Mouse (Mus musculus) small intestine, adult 2 months (tissue): ENCODE data around the gene Pkd1. TPM values are rescaled to one million over a fixed set of nuclear protein-coding genes. Genes with fewer than 3 reads are reported as not detected.

Source experiments
- H3K27ac ChIP-seq: fragments of 200-500 bp; 2 replicates; pipeline ENCODE4 v1.5.1; 2012; ENCODE audit warnings: low read depth, low read length, control low read depth, inconsistent platforms; ENCODE audit not compliant: insufficient read depth
- H3K27me3 ChIP-seq: fragments of 200-500 bp; 2 replicates; pipeline ENCODE4 v1.6.1; 2012; ENCODE audit warnings: mild to moderate bottlenecking, moderate library complexity, low read length, inconsistent platforms; ENCODE audit not compliant: control insufficient read depth, insufficient read depth
- H3K36me3 ChIP-seq: fragments of 200-500 bp; 2 replicates; pipeline ENCODE4 v1.6.1; 2012; ENCODE audit warnings: mild to moderate bottlenecking, low read length, control low read depth, inconsistent platforms; ENCODE audit not compliant: control insufficient read depth, insufficient read depth
- H3K4me1 ChIP-seq: fragments of 200-500 bp; 2 replicates; pipeline ENCODE4 v1.6.1; 2012; ENCODE audit warnings: low read length, inconsistent platforms, mixed read lengths; ENCODE audit not compliant: control insufficient read depth, insufficient read depth, insufficient read length
- H3K4me3 ChIP-seq: fragments of 200-500 bp; 2 replicates; pipeline ENCODE4 v1.5.1; 2012; ENCODE audit warnings: low read depth, mild to moderate bottlenecking, control low read depth, inconsistent platforms, low read length, moderate library complexity
- CTCF ChIP-seq: fragments of 200-500 bp; IDR thresholded peaks from 2 replicates; pipeline ENCODE4 v1.5.1; 2012; ENCODE audit warnings: low read depth, mild to moderate bottlenecking, control low read depth, inconsistent platforms, low read length, moderate library complexity, mixed read lengths; ENCODE audit not compliant: insufficient replicate concordance, insufficient read length; ENCODE audit errors: extremely low read depth
- POLR2A ChIP-seq: fragments of 200-500 bp; IDR thresholded peaks from 2 replicates; pipeline ENCODE4 v1.6.1; 2012; ENCODE audit warnings: low read depth, mild to moderate bottlenecking, control low read depth, inconsistent platforms, low read length, moderate library complexity
- WGBS: fragments of 180-500 bp; shearing (Covaris S2); methylation state at CpG from one replicate; pipeline ENCODE4 v1.1.7; 2018; 5-methylcytosine and 5-hydroxymethylcytosine counted together
- polyA plus RNA-seq: library from polyadenylated mRNA; depleted of rRNA; stranded (reverse); fragments of >200 nt; gene quantifications from 2 replicates; pipeline ENCODE4 v1.2.3, GENCODE M21; 2012

Pkd1 gene
- polyA plus RNA-seq, 1 experiment = 31.9 TPM

DNA sequence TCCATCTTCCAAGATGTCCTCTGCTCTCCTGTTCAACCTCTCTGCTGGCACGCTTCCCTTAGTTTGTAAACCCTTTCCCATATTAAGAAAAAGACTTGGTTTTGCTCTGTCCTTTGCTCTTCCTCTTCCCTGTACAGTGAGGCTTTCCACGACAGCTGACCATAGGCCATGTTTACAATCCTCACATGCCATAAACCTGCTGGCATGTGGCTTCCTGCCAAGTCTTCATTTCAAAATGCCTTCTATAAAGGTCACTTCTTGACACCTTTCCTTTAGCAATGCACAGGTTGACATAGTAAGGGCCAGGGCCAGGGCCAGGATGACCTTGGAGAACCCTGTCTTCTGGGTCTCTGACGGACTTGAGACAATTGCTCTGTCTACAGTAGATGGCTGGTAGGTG lies 3.4 kb upstream of the Pkd1 start:
- peaks cover 12% of the 10 kb centered on the region for H3K4me1 ChIP-seq
- H3K27ac ChIP-seq = peak overlapping the region; percentile 78
- no peaks in the 10 kb centered on the region for H3K27me3 ChIP-seq
- H3K36me3 ChIP-seq = no peaks in the 10 kb centered on the region
- 27% methylated on average over 3 of the region's 3 CpGs for WGBS
- TF ChIP-seq CTCF (no peak), POLR2A (no peak)
- H3K4me3 ChIP-seq = no peak overlapping the region

DNA sequence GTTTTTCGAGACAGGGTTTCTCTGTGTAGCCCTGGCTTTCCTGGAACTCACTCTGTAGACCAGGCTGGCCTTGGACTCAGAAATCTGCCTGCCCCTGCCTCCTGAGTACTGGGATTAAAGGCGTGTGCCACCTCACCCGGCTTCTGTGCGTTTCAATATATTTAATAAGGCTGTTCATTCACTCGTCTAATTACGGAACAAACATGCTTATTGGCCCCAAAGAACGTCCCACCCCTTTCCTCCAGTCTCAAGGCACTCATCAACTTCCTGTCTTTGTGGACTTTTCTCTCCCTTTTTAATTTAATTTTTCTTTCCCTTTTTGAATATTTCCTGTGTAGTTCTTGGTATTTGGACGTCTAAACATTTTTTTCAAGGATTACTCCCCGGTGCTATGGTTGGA lies 1.2 kb upstream of the Pkd1 start:
- no peaks in the 10 kb centered on the region for H3K27me3 ChIP-seq
- H3K4me1 ChIP-seq = peaks cover 12% of the 10 kb centered on the region
- H3K4me3 ChIP-seq = peak overlapping the region; percentile 67
- H3K27ac ChIP-seq = peak overlapping the region; percentile 85
- no peaks in the 10 kb centered on the region for H3K36me3 ChIP-seq
- WGBS = 9% methylated on average over 9 of the region's 9 CpGs
- TF ChIP-seq POLR2A (no peak), CTCF (no peak)

DNA sequence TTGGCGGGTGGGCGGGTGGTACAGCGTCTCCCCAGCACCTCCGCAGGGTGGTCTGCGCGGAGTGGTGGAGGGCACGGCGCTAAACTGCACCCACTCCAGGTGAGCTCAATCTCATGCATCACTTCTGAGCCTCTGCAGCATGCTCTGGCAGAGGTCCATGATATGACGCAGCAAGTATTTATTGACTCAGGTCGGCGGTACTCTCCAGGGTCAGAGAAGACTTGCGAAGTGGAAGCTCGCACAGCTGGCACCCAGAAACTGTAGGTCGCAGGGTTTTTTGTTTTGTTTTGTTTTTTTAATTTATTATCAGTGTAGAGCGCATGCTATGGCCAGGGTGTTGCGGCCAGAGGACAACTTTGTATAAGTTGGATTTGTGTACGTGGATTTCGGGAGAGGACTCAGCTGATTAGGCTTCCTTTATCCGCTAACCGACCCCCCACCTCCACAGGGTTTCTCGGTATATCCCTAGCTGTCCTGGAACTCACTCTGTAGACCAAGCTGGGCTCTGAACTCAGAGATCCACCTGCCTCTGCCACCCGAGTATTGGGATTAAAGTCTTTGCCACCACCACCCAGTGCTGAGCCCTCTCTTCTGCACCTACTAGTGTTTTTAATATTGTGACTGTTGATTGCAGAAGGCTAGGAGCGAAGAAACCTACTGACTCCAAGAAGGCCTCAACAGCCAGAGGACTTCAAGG lies 565 bp upstream of the Pkd1 start:
- TF ChIP-seq CTCF (no peak), POLR2A (no peak)
- WGBS = under 1% methylated on average over 23 of the region's 23 CpGs
- H3K27ac ChIP-seq = peak overlapping the region; percentile 85
- no peaks in the 10 kb centered on the region for H3K36me3 ChIP-seq
- H3K27me3 ChIP-seq = no peaks in the 10 kb centered on the region
- peak overlapping the region; percentile 67 for H3K4me3 ChIP-seq
- peaks cover 12% of the 10 kb centered on the region for H3K4me1 ChIP-seq

DNA sequence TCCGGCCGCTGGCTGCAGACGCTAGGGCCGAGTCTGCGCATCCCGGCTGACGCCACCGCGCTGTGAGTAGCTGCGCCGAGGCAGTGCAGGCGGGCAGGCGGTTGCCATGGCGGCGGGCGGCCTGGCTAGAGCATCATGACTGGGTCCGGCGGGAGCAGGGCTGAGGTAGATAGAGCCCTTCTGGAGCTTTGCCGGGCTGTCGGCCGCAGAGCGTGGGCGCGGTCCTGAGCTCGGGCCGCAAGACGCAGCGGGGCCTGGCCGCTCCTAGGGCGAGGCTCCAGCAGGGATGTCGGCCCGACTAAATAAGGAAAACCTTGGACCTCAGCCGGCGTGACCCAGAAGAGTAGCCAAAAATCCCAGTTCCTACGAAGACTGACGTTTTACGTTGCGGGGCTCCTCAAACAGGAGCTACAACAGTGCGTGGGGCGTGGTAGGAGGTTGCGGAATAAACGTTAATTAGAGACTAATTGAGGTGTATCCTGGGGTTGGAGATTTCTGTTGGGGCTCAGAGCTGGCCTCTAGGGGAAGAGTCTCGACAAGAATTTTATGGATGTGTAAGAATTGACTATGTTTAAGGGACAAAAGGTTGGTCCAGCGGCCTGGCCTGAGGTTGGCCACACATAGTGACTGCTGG lies 899 bp downstream of the Pkd1 start:
- Histone ChIP-seq H3K27ac (peak overlapping the region; percentile 79), H3K27me3 (no peaks in the 10 kb centered on the region), H3K36me3 (no peaks in the 10 kb centered on the region), H3K4me1 (peaks cover 12% of the 10 kb centered on the region), H3K4me3 (peak overlapping the region; percentile 77)
- WGBS = 2% methylated on average over 44 of the region's 44 CpGs
- TF ChIP-seq CTCF = peak; percentile 9; the same call in 1 of the 2 replicates
- no peak for TF ChIP-seq POLR2A

DNA sequence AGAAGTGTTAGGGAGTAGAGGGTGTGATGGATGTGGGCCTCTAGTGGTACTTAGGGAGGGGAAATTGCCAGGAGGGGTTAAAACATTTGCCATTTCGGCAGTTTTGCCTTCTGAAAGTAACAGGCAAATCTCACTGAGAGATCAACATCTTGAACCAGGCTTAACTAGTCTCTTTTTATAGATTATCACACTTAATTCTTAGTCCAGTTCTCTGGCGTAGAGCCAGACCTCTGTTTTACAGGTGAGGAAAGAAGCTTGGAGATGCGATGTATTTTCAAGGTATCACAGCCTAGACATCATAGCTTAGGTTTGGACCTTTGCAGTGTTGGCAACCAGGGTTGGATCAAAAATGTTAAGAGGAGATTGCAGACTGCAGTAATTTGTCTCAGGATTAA lies 1.4 kb downstream of the Pkd1 start:
- Histone ChIP-seq H3K27ac (peak overlapping the region; percentile 79), H3K4me1 (peaks cover 12% of the 10 kb centered on the region)
- WGBS = 61% methylated on average over 3 of the region's 3 CpGs

DNA sequence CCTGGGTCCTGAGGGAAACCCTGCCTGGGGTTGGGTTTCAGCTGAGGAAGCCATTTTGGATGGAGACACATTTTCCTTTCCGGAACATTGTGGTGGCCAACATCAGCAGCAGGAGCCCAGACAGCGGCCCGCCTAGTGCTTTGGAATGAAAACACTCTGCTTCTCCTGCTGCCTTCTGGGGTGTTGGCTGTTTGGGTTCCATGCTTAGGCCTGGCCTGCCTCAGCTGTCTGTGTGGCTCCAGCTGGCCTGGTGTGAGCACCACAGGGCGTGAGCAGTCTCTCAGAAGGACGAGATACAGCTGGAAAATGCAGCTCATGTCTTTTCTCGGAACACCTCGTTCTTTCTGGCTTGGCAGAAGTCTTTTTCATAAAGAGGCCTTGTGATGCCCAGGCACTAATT lies 7.5 kb downstream of the Pkd1 start:
- no peaks in the 10 kb centered on the region for H3K27me3 ChIP-seq
- WGBS = 78% methylated on average over 7 of the region's 7 CpGs
- no peak overlapping the region for H3K4me3 ChIP-seq
- no peaks in the 10 kb centered on the region for H3K36me3 ChIP-seq
- TF ChIP-seq CTCF (no peak), POLR2A (no peak)
- H3K4me1 ChIP-seq = peaks cover 3% of the 10 kb centered on the region; the same call in 1 of the 2 replicates
- H3K27ac ChIP-seq = peak overlapping the region; percentile 14; the same call in 1 of the 2 replicates

More for the DNA sequence above, 1.4 kb downstream of the Pkd1 start:
- Histone ChIP-seq H3K36me3 (no peaks in the 10 kb centered on the region), H3K27me3 (no peaks in the 10 kb centered on the region), H3K4me3 (peak overlapping the region; percentile 77)
- TF ChIP-seq CTCF = no peak
- no peak for TF ChIP-seq POLR2A

DNA sequence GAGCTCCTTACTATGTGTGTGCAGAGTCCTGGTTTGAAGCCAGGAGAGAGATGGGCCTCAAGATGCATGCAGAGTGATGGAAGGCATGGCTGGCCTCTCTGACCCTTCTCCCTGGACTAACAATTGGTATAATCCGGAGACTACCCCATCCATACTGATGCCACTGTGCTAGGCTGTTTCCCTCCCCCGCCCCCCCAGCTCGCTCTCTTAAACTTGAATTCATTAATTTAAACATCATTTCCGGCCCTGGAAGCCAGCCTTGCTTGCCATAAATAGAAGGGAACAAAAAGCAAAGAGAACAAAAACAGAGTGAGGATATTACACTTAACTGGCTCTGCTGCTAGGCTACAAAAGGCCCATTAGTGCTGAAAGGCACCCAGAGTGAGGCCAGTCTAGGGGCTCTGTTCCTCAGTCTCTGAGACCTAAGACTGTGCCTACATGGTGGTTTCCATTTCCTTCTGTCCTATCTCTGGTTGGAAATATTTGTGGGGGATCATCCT lies 9.0 kb downstream of the Pkd1 start:
- Histone ChIP-seq H3K4me3 (no peak overlapping the region), H3K36me3 (no peaks in the 10 kb centered on the region), H3K27ac (peak overlapping the region; percentile 62; the same call in 1 of the 2 replicates), H3K27me3 (no peaks in the 10 kb centered on the region), H3K4me1 (peaks cover 3% of the 10 kb centered on the region; the same call in 1 of the 2 replicates)
- TF ChIP-seq CTCF (no peak), POLR2A (no peak)
- WGBS = 71% methylated on average over 4 of the region's 4 CpGs
